Mouse (Mus musculus): Measurements from ENCODE around the gene Il18.

DNA sequence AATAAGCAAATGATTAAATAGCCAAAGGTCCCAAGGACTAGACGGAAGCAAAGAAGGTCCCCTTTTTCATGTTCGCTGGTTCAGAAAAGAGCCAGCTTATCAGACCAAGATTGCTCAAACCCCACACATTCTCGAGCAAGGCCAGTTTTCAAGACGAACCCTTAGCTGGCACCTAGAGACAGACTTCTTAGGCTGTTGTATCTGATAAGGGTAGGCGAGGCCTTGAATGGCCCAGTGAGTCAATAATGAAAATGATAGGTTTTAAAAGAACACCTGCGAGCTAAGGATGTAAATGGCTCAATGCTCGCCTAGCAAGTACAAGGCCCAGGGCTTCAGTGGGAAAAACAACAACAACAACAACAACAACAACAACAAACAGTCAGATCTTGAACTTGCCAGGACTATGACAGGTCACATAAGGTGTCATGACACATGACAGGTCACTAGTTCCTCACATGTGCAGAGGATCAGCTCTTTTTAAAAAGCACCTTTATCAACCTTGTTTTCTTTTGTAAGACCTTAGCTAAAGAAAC is 18.0 kb upstream of the Il18 start:
- TF ChIP-seq CTCF (IDR thresholded peaks at IDR 0.05; ENCODE audit: borderline replicate concordance, insufficient read depth, low read length) (no peak), POLR2A (IDR thresholded peaks at IDR 0.05; ENCODE audit: low read depth, low read length) (no peak)

Data from embryonic fibroblast, embryonic 13.5 days (primary cell).